Mouse (Mus musculus) cortical plate, adult 2 months (tissue): ENCODE data around the gene Ppil2.

Source experiments
- CTCF ChIP-seq: fragments of 200-500 bp; IDR thresholded peaks from 2 replicates; pipeline ENCODE4 v1.5.1; 2011; ENCODE audit warnings: mild to moderate bottlenecking, control low read depth, low read length; ENCODE audit not compliant: insufficient read depth; ENCODE audit errors: extremely low read depth
- POLR2A ChIP-seq: fragments of 200-500 bp; IDR thresholded peaks from 2 replicates; pipeline ENCODE4 v1.6.1; 2011; ENCODE audit warnings: mild to moderate bottlenecking, low read length, control low read depth; ENCODE audit not compliant: insufficient read depth; ENCODE audit errors: extremely low read depth

DNA sequence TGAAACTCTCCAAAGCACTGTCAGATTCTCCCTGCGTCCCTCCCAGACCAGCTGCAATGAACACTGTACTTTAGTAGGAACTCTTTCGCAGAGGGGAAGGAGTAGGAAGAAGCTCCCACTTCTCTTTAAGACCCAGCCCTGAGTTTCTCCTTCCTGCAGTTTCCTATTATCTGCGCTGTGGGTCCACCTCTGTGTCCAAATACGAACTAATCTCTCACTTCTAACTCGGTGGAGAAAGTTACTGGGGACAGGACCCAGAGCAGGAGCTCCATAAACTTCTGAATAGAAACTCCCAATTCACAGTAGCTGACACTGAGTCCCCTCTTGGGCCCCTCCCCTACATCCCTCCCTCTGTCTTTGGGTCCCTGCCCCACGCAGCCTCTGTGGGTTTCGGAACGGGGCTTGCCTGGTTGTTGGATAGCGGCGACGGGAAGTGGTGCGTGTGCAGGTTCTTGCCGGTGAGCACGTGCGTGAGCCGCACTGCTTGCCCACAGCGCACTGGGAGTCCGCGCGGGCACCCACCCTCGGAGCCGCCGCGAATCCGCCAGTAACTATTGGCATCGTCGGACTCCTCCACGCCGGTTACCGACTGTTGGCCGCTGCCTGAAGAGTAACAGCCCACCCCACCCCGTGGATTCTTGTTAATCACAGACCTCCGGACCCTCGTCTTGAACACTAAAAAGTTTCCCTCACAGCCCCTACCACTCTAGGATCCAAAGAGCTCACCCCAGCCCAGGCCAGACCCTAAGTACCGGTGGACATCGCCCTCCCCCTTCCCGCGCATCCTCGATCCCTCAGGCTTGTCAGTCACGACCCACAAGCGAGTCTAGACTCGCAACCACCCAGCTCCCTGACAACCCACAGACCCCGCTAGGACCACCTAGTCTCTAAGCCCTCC is 20.4 kb upstream of the Ppil2 start:
- TF ChIP-seq POLR2A (no peak), CTCF (no peak)
